Mouse (Mus musculus): ENCODE data around the gene Igsf11.

DNA sequence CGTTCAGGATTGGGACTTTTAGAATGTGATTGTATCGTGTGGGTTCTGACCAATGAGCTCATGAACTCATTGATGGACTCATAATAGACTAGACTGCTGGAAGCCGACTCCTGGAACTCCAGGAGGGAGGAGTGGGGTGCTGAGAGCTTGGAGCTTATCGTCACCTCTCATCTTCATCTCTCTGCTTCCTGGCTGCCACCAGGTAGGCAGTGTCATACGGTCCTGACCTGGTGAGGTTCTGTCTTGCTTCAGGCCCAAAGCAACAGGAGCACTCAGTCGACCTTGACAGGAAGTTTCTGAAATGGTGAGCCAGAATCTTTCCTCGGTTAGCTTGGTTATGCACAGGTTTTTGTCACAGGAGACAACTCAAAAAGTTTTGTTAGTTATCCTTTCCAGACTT is at the start of gene Igsf11:
- TF ChIP-seq POLR2A (IDR thresholded peaks at IDR 0.05; ENCODE audit: extremely low read depth, insufficient read depth, low read length) (no peak), CTCF (IDR thresholded peaks at IDR 0.05; ENCODE audit: low read depth, low read length) (no peak)

Data from liver, adult 2 months (tissue).